Mouse (Mus musculus): ENCODE measurements around the gene Nrd1. TPM values are rescaled to one million over a fixed set of nuclear protein-coding genes. Genes with fewer than 3 reads are reported as not detected.

Nrd1 gene
- polyA plus RNA-seq, 1 experiment from 2014 or later, result 73.6 TPM

DNA sequence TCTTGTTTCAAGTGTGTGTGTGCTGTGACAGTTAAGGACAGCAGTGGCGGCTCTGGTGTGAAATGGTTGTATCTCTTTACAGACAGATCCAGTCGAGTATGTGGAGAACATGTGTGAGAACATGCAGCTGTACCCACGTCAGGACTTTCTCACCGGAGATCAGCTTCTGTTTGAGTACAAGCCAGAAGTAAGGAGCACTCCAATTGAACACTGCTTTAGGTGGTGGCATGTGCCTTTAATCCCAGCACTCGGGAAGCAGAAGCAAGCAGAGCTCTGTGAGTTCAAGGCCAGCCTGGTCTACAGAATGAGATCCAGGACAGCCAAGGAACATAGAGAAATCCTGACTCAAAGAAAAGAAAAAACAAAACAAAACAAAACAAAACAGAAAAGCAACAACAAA, 42.8 kb downstream of the Nrd1 start:
- no peak overlapping the region for H3K9ac ChIP-seq (ENCODE audit: low read depth, low read length)
- H3K27me3 ChIP-seq (ENCODE audit: control insufficient read depth, insufficient read depth, low read depth, low read length), result no peaks in the 10 kb centered on the region
- 87% methylated on average over 5 of the region's 5 CpGs for WGBS
- no peaks in the 10 kb centered on the region for H3K9me3 ChIP-seq (replicated peaks; ENCODE audit: control insufficient read depth, low read length, poor library complexity, severe bottlenecking)
- H3K27ac ChIP-seq (ENCODE audit: low read length), result no peak overlapping the region
- H3K4me1 ChIP-seq (ENCODE audit: control insufficient read depth, insufficient read depth, low read length), result no peaks in the 10 kb centered on the region
- H3K4me2 ChIP-seq (ENCODE audit: low read length), result no peak overlapping the region
- ATAC-seq, result no peak
- H3K36me3 ChIP-seq (ENCODE audit: control insufficient read depth, insufficient read depth, low read length), result peaks cover 39% of the 10 kb centered on the region
- no peak overlapping the region for H3K4me3 ChIP-seq (ENCODE audit: low read depth, low read length)

DNA sequence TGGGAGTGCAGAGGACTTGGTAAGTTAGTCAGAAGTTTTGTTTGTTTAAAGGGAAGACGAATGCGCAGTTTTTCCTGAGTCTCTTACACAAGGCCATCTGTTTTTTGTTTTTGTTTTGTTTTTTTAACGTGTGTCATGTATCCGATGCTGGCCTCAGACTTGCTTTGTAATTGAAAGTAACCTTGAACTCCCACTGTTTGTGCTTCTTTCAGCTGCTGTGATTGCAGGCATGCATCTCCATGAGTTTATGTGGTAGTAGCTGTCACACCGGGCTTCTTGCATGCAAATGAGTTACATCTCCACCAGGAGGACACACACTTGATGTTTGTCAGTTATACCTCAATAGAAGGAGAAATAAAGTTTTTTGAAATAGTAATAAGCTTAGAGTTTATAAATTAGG, 43.3 kb downstream of the Nrd1 start:
- 86% methylated on average over 5 of the region's 5 CpGs for whole genome bisulfite sequencing

DNA sequence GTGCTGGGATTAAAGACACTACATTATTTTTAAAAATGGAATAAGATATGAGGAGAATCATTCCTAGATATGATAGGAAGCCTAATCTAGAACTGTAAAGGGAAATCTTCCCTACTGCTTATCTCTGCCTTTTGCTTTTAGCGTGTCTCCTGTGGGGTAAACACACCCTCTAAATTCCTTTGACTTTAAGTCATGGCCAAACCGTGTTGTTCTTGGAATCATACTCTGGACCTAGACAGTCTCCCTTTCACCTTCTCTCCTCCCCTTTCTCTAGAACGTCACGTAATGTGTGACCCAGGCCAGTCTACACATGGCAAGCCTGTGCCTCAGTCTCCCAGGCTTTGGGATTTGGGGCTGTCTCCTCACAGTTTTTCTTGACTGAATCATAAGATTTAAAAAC, 47.8 kb downstream of the Nrd1 start:
- no peaks in the 10 kb centered on the region for H3K27me3 ChIP-seq (ENCODE audit: control insufficient read depth, insufficient read depth, low read depth, low read length)
- WGBS, result 91% methylated on average over 4 of the region's 4 CpGs
- H3K4me2 ChIP-seq (ENCODE audit: low read length), result no peak overlapping the region
- H3K36me3 ChIP-seq (ENCODE audit: control insufficient read depth, insufficient read depth, low read length), result peaks cover 27% of the 10 kb centered on the region
- H3K27ac ChIP-seq (ENCODE audit: low read length), result no peak overlapping the region
- H3K4me3 ChIP-seq (ENCODE audit: low read depth, low read length), result no peak overlapping the region
- no peaks in the 10 kb centered on the region for H3K9me3 ChIP-seq (replicated peaks; ENCODE audit: control insufficient read depth, low read length, poor library complexity, severe bottlenecking)
- no peak for ATAC-seq
- H3K9ac ChIP-seq (ENCODE audit: low read depth, low read length), result no peak overlapping the region
- H3K4me1 ChIP-seq (ENCODE audit: control insufficient read depth, insufficient read depth, low read length), result no peaks in the 10 kb centered on the region

More for the DNA sequence above, 43.3 kb downstream of the Nrd1 start:
- Histone ChIP-seq H3K4me2 (ENCODE audit: low read length) (no peak overlapping the region), H3K4me1 (ENCODE audit: control insufficient read depth, insufficient read depth, low read length) (no peaks in the 10 kb centered on the region), H3K9me3 (replicated peaks; ENCODE audit: control insufficient read depth, low read length, poor library complexity, severe bottlenecking) (no peaks in the 10 kb centered on the region), H3K27me3 (ENCODE audit: control insufficient read depth, insufficient read depth, low read depth, low read length) (no peaks in the 10 kb centered on the region), H3K36me3 (ENCODE audit: control insufficient read depth, insufficient read depth, low read length) (peaks cover 34% of the 10 kb centered on the region), H3K4me3 (ENCODE audit: low read depth, low read length) (no peak overlapping the region), H3K9ac (ENCODE audit: low read depth, low read length) (no peak overlapping the region), H3K27ac (ENCODE audit: low read length) (no peak overlapping the region)
- no peak for ATAC-seq

GRCm38 (mm10) chr4:109052282-109052681, 51.8 kb downstream of the Nrd1 start:
- H3K36me3 ChIP-seq (ENCODE audit: control insufficient read depth, insufficient read depth, low read length), result peaks cover 31% of the 10 kb centered on the region
- ATAC-seq, result no peak

GRCm38 (mm10) chr4:109054003-109054402, 53.5 kb downstream of the Nrd1 start:
- no peaks in the 10 kb centered on the region for H3K9me3 ChIP-seq (replicated peaks; ENCODE audit: control insufficient read depth, low read length, poor library complexity, severe bottlenecking)
- 70% methylated on average over 9 of the region's 9 CpGs for WGBS
- H3K27me3 ChIP-seq (ENCODE audit: control insufficient read depth, insufficient read depth, low read depth, low read length), result no peaks in the 10 kb centered on the region
- H3K27ac ChIP-seq (ENCODE audit: low read length), result no peak overlapping the region
- no peak overlapping the region for H3K4me2 ChIP-seq (ENCODE audit: low read length)
- no peak overlapping the region for H3K9ac ChIP-seq (ENCODE audit: low read depth, low read length)
- no peak overlapping the region for H3K4me3 ChIP-seq (ENCODE audit: low read depth, low read length)
- no peaks in the 10 kb centered on the region for H3K4me1 ChIP-seq (ENCODE audit: control insufficient read depth, insufficient read depth, low read length)
- no peak for ATAC-seq
- peaks cover 43% of the 10 kb centered on the region for H3K36me3 ChIP-seq (ENCODE audit: control insufficient read depth, insufficient read depth, low read length)

More at GRCm38 (mm10) chr4:109052282-109052681, 51.8 kb downstream of the Nrd1 start:
- Histone ChIP-seq H3K9ac (ENCODE audit: low read depth, low read length) (no peak overlapping the region), H3K4me3 (ENCODE audit: low read depth, low read length) (no peak overlapping the region), H3K9me3 (replicated peaks; ENCODE audit: control insufficient read depth, low read length, poor library complexity, severe bottlenecking) (no peaks in the 10 kb centered on the region), H3K27me3 (ENCODE audit: control insufficient read depth, insufficient read depth, low read depth, low read length) (no peaks in the 10 kb centered on the region), H3K4me1 (ENCODE audit: control insufficient read depth, insufficient read depth, low read length) (no peaks in the 10 kb centered on the region), H3K27ac (ENCODE audit: low read length) (peak overlapping the region; percentile 47; the same call in 1 of the 2 replicates), H3K4me2 (ENCODE audit: low read length) (no peak overlapping the region)
- WGBS, result 50% methylated on average over 1 of the region's 1 CpGs

GRCm38 (mm10) chr4:109056351-109056750, 55.9 kb downstream of the Nrd1 start:
- Histone ChIP-seq H3K27ac (ENCODE audit: low read length) (no peak overlapping the region), H3K4me3 (ENCODE audit: low read depth, low read length) (no peak overlapping the region), H3K36me3 (ENCODE audit: control insufficient read depth, insufficient read depth, low read length) (peaks cover 51% of the 10 kb centered on the region), H3K9ac (ENCODE audit: low read depth, low read length) (no peak overlapping the region), H3K4me2 (ENCODE audit: low read length) (no peak overlapping the region), H3K4me1 (ENCODE audit: control insufficient read depth, insufficient read depth, low read length) (no peaks in the 10 kb centered on the region), H3K9me3 (replicated peaks; ENCODE audit: control insufficient read depth, low read length, poor library complexity, severe bottlenecking) (no peaks in the 10 kb centered on the region), H3K27me3 (ENCODE audit: control insufficient read depth, insufficient read depth, low read depth, low read length) (no peaks in the 10 kb centered on the region)
- 84% methylated on average over 7 of the region's 7 CpGs for WGBS
- ATAC-seq, result no peak

DNA sequence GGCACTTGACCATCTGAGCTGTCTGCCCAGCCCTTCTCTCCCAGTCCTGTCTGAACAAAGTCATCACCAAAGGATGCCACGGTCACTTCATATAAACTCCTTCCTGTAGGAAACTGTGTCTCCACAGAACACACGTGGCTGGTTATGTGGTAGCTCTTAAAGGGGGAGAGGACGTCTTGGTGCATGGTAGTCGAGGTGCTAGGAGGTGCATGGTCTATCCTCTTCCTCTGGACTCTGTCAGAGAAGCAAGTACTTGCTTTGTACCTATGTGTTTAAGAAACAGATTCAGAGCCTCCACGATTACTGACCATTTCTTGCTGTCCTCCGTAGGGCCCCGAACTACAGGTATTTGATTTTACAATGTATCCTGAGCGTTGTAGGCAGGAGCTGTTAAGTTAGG, 57.2 kb downstream of the Nrd1 start:
- Histone ChIP-seq H3K9me3 (replicated peaks; ENCODE audit: control insufficient read depth, low read length, poor library complexity, severe bottlenecking) (no peaks in the 10 kb centered on the region), H3K27me3 (ENCODE audit: control insufficient read depth, insufficient read depth, low read depth, low read length) (no peaks in the 10 kb centered on the region), H3K4me3 (ENCODE audit: low read depth, low read length) (no peak overlapping the region), H3K4me2 (ENCODE audit: low read length) (no peak overlapping the region), H3K36me3 (ENCODE audit: control insufficient read depth, insufficient read depth, low read length) (peaks cover 54% of the 10 kb centered on the region), H3K9ac (ENCODE audit: low read depth, low read length) (no peak overlapping the region), H3K4me1 (ENCODE audit: control insufficient read depth, insufficient read depth, low read length) (no peaks in the 10 kb centered on the region), H3K27ac (ENCODE audit: low read length) (no peak overlapping the region)
- 98% methylated on average over 8 of the region's 8 CpGs for WGBS
- ATAC-seq, result no peak

GRCm38 (mm10) chr4:109059255-109059821, 58.9 kb downstream of the Nrd1 start:
- Histone ChIP-seq H3K27ac (ENCODE audit: low read length) (no peak overlapping the region), H3K36me3 (ENCODE audit: control insufficient read depth, insufficient read depth, low read length) (peaks cover 53% of the 10 kb centered on the region), H3K9me3 (replicated peaks; ENCODE audit: control insufficient read depth, low read length, poor library complexity, severe bottlenecking) (no peaks in the 10 kb centered on the region), H3K4me1 (ENCODE audit: control insufficient read depth, insufficient read depth, low read length) (no peaks in the 10 kb centered on the region), H3K4me3 (ENCODE audit: low read depth, low read length) (no peak overlapping the region), H3K9ac (ENCODE audit: low read depth, low read length) (no peak overlapping the region), H3K27me3 (ENCODE audit: control insufficient read depth, insufficient read depth, low read depth, low read length) (no peaks in the 10 kb centered on the region), H3K4me2 (ENCODE audit: low read length) (no peak overlapping the region)
- 96% methylated on average over 4 of the region's 4 CpGs for WGBS
- ATAC-seq, result no peak

- no peaks in the 10 kb centered on the region for H3K4me1 ChIP-seq (ENCODE audit: control insufficient read depth, insufficient read depth, low read length)
- H3K4me3 ChIP-seq (ENCODE audit: low read depth, low read length), result no peak overlapping the region
- peaks cover 24% of the 10 kb centered on the region for H3K36me3 ChIP-seq (ENCODE audit: control insufficient read depth, insufficient read depth, low read length)
- no peak for ATAC-seq
- H3K9me3 ChIP-seq (replicated peaks; ENCODE audit: control insufficient read depth, low read length, poor library complexity, severe bottlenecking), result no peaks in the 10 kb centered on the region
- H3K4me2 ChIP-seq (ENCODE audit: low read length), result no peak overlapping the region
- H3K9ac ChIP-seq (ENCODE audit: low read depth, low read length), result no peak overlapping the region
- H3K27ac ChIP-seq (ENCODE audit: low read length), result no peak overlapping the region
- no peaks in the 10 kb centered on the region for H3K27me3 ChIP-seq (ENCODE audit: control insufficient read depth, insufficient read depth, low read depth, low read length)
- 87% methylated on average over 6 of the region's 6 CpGs for WGBS
Observed at GRCm38 (mm10) chr4:109064941-109065340, 64.5 kb downstream of the Nrd1 start.
